Mouse (Mus musculus) G1E (cell line): ENCODE measurements around the gene Relch. TPM values are rescaled to one million over a fixed set of nuclear protein-coding genes. Genes with fewer than 3 reads are reported as not detected.
"Not testable (repeated sequence)": the region's sequence is repeated elsewhere in the genome, so short reads cannot be mapped to it uniquely, and the experiment has no call there.

Experiments used
- ATAC-seq: 2 replicates; pipeline ENCODE4 v1.8.0; 2016; ENCODE audit warnings: mild to moderate bottlenecking; ENCODE audit not compliant: insufficient number of reproducible peaks, poor library complexity, low FRiP score, severe bottlenecking; ENCODE audit errors: extremely low read depth
- DNase-seq: peaks from one replicate; pipeline ENCODE4 v3.0.0; 2012; ENCODE audit warnings: low spot score
- H3K27me3 ChIP-seq: 2 replicates; pipeline ENCODE4 v1.6.1; 2012; ENCODE audit warnings: mild to moderate bottlenecking, low read length, inconsistent platforms; ENCODE audit not compliant: insufficient read depth
- H3K36me3 ChIP-seq: replicated peaks from 2 replicates; pipeline ENCODE3; 2012; ENCODE audit warnings: mild to moderate bottlenecking, inconsistent platforms
- H3K4me1 ChIP-seq: 2 replicates; pipeline ENCODE4 v1.6.1; 2012; ENCODE audit warnings: low read depth, low read length, inconsistent platforms, mixed read lengths; ENCODE audit not compliant: insufficient read depth
- H3K4me3 ChIP-seq: 2 replicates; pipeline ENCODE4 v1.5.1; 2012; ENCODE audit warnings: low read depth, mild to moderate bottlenecking, inconsistent platforms, low read length, moderate library complexity, mixed read lengths
- H3K9me3 ChIP-seq: replicated peaks from 2 replicates; pipeline ENCODE4 v1.6.1; 2012; ENCODE audit warnings: inconsistent platforms
- CTCF ChIP-seq: IDR thresholded peaks from 2 replicates; pipeline ENCODE4 v1.5.1; 2012; ENCODE audit warnings: low read depth, low read length, inconsistent platforms, mixed read lengths
- GATA1 ChIP-seq: IDR thresholded peaks from 2 replicates; pipeline ENCODE4 v1.6.1; 2012; ENCODE audit warnings: borderline replicate concordance, low read length, inconsistent platforms, mixed read lengths
- GATA2 ChIP-seq: IDR thresholded peaks from 2 replicates; pipeline ENCODE4 v1.6.1; 2012; ENCODE audit warnings: low read depth, low read length, inconsistent platforms, borderline replicate concordance
- POLR2AphosphoS5 ChIP-seq: IDR thresholded peaks from 2 replicates; pipeline ENCODE4 v1.6.1; 2012; ENCODE audit warnings: low read depth, low read length, inconsistent platforms; ENCODE audit not compliant: insufficient replicate concordance
- TAL1 ChIP-seq: conservative IDR thresholded peaks from 2 replicates; pipeline ENCODE4 v1.6.1; 2012; ENCODE audit warnings: low read depth, low read length, inconsistent platforms, mixed read lengths
- polyA plus RNA-seq: library from polyadenylated mRNA; stranded (reverse); fragments of >175 nt; gene quantifications from 2 replicates; pipeline ENCODE4 v1.2.3, GENCODE M21; 2012
- total RNA-seq, 2 experiments: library from RNA; stranded (forward) in 1 of 2; stranded (reverse) in 1 of 2; fragments of 200-1000 nt in 1 of 2; fragments of >200 nt in 1 of 2; fragmentation: Nextera tagmentation in 1 of 2; gene quantifications; 2 replicates each; pipeline ENCODE4 v1.2.3; 2014 to 2017

The Relch gene
- total and polyA plus RNA-seq, 3 experiments, result 40.8 to 83.2 (median 76.6) TPM

DNA sequence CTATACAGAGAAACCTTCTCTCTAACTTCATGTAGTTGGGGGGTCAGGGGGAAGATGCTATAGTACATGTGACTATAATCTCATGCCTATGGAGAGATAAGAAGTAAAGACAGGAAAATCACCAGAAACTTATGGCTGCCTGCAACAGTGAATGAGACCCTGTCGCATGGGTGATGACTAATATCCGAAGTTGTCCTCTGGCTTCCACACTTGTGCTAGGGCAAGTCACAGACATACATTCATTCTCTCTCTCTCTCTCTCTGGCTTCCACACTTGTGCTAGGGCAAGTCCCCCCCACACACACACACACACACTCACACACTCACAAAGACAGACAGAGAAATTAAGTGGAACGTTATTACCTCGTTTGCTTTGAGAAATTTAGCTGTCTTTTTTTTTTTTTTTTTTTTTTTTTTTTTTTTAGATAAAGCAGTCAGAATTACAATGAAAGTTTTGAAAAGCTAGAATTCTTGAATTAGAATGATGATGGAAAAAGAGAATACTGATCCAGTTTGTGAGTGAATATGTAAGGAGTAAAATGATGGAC is 37.4 kb downstream of the Relch start:
- no peak for TF ChIP-seq TAL1
- no peak for ATAC-seq
- Histone ChIP-seq H3K9me3 (no peaks in the 10 kb centered on the region), H3K36me3 (peaks cover 37% of the 10 kb centered on the region), H3K27me3 (no peaks in the 10 kb centered on the region), H3K4me3 (no peak overlapping the region), H3K4me1 (no peaks in the 10 kb centered on the region)
- DNase-seq, result no peak

DNA sequence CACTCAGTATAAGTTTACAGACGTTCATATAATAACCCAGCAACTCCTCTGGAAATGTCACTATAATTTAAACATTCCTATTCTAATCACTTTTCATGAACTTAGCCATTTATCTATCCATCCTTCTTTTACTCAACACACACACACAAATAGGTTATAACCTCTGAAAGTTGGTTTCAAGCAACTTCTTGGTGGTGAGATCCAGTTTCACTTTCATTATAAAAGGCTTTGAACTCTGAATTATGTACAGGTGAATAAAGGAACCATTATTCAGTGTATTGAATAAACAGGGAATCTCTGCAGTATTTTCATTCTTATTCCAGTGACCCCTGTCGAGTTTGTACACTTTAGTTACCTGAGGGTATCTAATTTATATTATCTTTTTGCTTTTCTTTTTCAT is 45.8 kb downstream of the Relch start:
- ATAC-seq (no peak), DNase-seq (no peak)
- TF ChIP-seq GATA2 (no peak), CTCF (no peak), TAL1 (no peak), POLR2AphosphoS5 (no peak), GATA1 (no peak)
- Histone ChIP-seq H3K4me3 (no peak overlapping the region), H3K4me1 (no peaks in the 10 kb centered on the region; the same call in 1 of the 2 replicates), H3K27me3 (no peaks in the 10 kb centered on the region), H3K36me3 (peaks cover 57% of the 10 kb centered on the region), H3K9me3 (no peaks in the 10 kb centered on the region)

DNA sequence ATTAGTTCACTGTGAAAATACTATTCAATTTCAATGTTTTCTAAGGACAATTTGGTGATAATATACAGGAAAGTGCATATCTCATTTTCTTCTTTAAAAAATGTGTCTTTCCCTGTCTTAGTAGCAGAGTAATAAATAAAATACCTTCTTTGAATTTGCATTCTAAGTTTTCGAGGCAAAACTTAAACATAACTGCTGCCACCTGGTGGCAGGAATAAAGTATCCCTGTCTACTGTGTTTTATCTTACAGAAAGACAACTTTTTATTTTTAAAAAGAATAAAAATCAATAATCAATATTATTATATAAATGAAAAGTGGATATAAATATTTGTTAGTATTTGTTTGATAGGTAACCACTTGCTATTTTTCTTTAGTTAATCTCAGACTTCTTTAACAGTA is 47.6 kb downstream of the Relch start:
- Histone ChIP-seq H3K9me3 (no peaks in the 10 kb centered on the region), H3K27me3 (no peaks in the 10 kb centered on the region), H3K4me1 (no peaks in the 10 kb centered on the region; the same call in 1 of the 2 replicates), H3K36me3 (peaks cover 62% of the 10 kb centered on the region), H3K4me3 (no peak overlapping the region)
- ATAC-seq (no peak), DNase-seq (no peak)
- TF ChIP-seq CTCF (no peak), TAL1 (no peak), GATA2 (no peak), GATA1 (no peak), POLR2AphosphoS5 (no peak)

DNA sequence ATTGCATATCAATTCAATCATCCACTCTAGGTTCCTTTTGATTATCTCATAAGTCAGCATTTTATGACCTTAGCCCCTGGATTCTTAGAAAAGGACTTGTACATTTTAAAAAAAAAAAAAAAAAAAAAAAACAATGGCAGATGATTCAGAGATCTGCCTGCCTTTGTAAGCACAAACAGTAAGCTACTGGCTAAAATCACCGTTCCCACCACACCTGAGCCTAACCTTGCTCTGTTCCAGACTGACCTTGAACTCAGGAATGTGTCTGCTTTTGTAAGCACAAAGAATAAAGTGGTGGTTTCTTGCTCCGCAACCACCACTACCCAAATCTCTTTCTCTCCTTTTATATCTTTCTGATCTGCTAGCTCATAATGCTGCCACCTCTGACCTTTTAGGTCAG is 49.2 kb downstream of the Relch start:
- no peak for ATAC-seq
- no peak for DNase-seq
- TF ChIP-seq CTCF (no peak), POLR2AphosphoS5 (no peak), TAL1 (no peak), GATA1 (no peak), GATA2 (no peak)
- Histone ChIP-seq H3K4me3 (no peak overlapping the region), H3K9me3 (no peaks in the 10 kb centered on the region), H3K36me3 (peaks cover 64% of the 10 kb centered on the region), H3K27me3 (no peaks in the 10 kb centered on the region), H3K4me1 (no peaks in the 10 kb centered on the region; the same call in 1 of the 2 replicates)

DNA sequence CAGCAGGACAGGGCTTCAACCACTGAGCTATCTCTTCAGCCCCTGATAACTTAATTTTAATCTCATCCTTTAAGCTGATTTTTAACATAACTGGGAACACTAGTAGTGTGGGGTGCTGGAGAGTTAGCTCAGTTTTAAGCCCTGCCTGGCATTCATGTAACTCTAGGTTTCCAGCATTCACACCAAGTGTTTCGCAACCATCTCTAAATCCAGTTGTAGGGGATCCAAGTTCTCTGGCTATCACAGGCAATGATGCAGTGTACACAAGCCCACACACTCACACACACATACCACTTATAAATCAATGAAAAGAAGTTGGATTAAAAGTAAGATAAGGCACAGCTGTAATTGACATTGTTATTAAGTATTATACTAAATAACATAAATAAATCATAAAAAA is 54.7 kb downstream of the Relch start:
- no peak for ATAC-seq
- no peak for DNase-seq
- no peak for TF ChIP-seq GATA2
- TF ChIP-seq CTCF, result no peak
- no peak for TF ChIP-seq POLR2AphosphoS5
- TF ChIP-seq TAL1, result no peak
- no peak for TF ChIP-seq GATA1
- Histone ChIP-seq H3K9me3 (no peaks in the 10 kb centered on the region), H3K4me3 (no peak overlapping the region), H3K4me1 (no peaks in the 10 kb centered on the region), H3K36me3 (peaks cover 76% of the 10 kb centered on the region), H3K27me3 (no peaks in the 10 kb centered on the region)

DNA sequence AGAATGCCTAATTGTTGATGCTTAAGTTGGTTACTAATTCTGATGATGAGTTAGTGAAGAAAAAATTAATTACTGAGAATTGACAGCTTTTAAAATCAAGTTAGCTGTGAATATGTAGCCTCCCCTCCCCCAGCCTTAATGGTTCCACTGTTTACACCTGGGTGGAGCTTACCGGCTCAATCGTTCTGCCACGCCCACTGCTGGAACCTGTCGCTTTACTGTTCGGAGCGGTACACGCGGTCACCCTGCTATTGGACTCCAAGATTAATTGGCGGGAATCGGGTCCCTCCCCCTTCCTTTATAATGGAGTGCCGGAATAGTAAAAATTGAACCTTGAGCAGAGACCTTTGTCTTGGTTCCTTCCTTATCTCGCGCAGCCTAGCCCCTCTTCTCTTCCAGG is 65.6 kb downstream of the Relch start:
- H3K27me3 ChIP-seq, DNase-seq, H3K9me3 ChIP-seq, ATAC-seq, H3K4me3 ChIP-seq, H3K4me1 ChIP-seq: not testable (repeated sequence)
- H3K36me3 ChIP-seq, result peaks cover 59% of the 10 kb centered on the region

DNA sequence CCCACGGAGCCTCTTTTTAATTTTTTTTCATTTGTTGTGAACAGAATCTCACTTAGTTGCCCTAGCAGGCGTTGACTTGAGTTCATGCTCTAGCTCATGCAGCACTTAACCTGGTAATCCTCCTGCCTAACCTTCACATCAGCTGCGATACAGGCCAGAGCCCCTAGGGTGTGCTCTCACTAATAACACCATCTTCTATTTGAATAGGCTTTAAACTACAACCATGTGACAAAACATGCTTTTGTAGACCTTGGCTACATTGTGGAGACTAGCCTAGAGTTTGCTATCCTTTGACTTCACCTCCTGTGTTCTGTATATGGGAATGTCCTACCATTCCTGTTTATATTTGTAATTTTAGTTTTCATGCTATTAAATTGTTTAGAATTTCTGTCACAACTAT is 71.7 kb downstream of the Relch start:
- no peaks in the 10 kb centered on the region for H3K4me1 ChIP-seq
- H3K9me3 ChIP-seq, result no peaks in the 10 kb centered on the region
- H3K4me3 ChIP-seq, result no peak overlapping the region
- ATAC-seq (peak; percentile 54), DNase-seq (no peak)
- H3K27me3 ChIP-seq, result no peaks in the 10 kb centered on the region
- H3K36me3 ChIP-seq, result peaks cover 47% of the 10 kb centered on the region
- no peak for TF ChIP-seq GATA2
- TF ChIP-seq POLR2AphosphoS5, result no peak
- TF ChIP-seq GATA1, result no peak
- no peak for TF ChIP-seq TAL1
- no peak for TF ChIP-seq CTCF
